Mouse (Mus musculus): ENCODE data around the gene Pde6h.

GRCm38 (mm10) chr6:136920320-136921257 is 3.0 kb upstream of the Pde6h start:
- TF ChIP-seq TAL1 (conservative IDR thresholded peaks at IDR 0.05; ENCODE audit: low read depth, low read length) = no peak
- 0 out of 2 replicates have a peak, but pooled peaks have one; percentile 25 for TF ChIP-seq CTCF (IDR thresholded peaks at IDR 0.05; ENCODE audit: low read depth, low read length)
- TF ChIP-seq GATA2 (IDR thresholded peaks at IDR 0.05; ENCODE audit: borderline replicate concordance, low read depth, low read length) = no peak

All from G1E (cell line).